Mouse (Mus musculus) right cerebral cortex, postnatal 4 days (tissue): ENCODE measurements around the gene Zfp799.
"Not testable (repeated sequence)": the region's sequence is repeated elsewhere in the genome, so short reads cannot be mapped to it uniquely, and the experiment has no call there.

Source experiments
- DNase-seq: peaks from one replicate; pipeline ENCODE4 v3.0.0-alpha.2; 2022

Gene Zfp799

DNA sequence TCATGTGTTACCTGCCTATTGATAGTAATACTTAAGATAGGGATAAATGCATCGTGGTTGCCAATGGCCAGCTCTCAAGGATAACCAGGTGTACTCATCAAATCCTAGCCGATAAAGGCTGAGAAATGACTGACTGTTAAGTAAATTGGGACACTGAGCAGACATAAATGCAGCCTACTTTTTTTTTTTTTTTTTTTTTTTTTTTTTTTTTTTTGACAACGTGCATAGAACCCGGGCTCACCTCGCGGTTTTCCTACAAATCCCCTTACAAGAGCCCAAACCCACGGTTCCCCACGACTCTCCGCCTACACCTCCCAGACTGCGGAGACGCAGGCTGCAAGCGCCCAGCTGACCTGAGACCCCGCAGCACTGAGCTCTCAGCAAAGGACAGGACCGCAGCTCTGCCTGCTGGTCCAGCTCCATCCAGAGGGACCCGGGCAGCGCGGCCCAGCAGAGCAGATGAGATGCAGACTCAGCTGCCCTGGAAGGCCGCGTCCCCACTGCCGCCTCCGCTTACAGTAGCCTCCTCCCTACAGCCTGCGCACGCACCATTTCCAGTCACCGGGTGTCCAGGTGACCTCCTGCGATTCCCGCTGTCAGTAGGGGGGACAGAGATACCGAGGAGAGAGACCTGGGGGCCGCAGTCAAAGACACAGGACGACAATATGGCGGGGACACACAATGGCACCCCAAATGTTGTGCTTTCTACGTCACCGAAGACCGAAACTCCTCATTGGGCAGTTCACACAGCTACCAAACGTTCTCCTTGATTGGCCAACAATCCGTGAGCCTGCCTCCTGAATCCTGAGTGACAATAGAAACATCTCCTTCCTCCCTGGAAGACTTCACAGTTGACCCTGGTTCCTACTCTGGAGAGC is at the start of gene Zfp799:
TSS of gene Zfp799 (minus strand) at position 722 of the 878 bp plus-strand sequence.
- DNase-seq, result peak; percentile 64

DNA sequence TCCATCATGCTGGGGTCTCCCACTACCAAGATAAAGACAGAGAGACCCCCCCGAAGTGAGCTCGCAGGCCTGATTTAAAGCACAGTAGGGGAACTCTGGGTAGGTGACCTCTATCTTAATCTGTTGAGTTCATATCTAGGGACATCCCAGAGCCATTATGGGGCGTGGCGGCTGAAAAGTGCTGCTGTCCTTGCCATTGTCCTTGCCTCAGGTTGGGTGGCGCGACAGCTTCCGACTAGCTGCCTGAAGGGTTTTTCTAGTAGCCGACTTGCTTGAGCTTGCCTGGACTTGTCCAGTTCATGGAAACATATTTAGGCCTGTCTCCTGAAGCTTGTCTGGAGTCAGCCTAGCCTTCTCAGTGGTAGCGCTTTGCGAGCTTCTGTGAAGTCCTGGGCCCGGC is 48.7 kb upstream of the Zfp799 start:
- DNase-seq, result no peak

DNA sequence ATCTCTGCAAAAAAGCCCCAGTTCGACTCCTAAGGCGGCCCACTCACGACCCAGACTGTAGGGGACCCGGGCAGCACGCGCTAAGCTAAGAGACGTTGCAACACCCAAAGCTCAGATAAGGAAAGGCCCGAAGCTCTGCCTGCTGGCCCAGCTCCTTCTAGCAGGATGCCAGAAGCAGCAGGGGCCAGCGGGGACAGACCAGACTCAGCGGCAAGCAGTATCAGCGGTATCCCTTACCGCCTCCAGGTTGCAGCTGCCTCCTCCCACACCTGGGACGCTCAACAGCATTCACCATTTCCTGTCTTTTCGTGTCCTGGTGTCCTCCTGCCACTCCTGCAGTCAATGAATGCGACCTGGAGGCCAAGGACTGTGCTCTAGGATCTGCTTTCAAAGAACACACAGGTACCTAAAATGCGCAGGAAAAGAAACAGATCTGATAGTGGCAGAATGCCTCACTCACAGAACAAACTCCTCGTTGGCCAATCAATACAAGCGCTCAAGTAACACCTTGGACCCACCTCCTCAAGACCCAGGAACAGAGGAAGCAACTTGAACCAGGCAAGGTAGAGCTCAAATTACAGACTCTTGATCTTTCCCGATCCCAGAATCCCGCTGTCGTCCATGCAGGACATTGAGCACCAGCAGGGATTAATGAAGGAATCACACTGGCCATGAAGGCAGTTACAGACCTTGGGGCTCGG is 47.6 kb upstream of the Zfp799 start:
- DNase-seq, result no peak

DNA sequence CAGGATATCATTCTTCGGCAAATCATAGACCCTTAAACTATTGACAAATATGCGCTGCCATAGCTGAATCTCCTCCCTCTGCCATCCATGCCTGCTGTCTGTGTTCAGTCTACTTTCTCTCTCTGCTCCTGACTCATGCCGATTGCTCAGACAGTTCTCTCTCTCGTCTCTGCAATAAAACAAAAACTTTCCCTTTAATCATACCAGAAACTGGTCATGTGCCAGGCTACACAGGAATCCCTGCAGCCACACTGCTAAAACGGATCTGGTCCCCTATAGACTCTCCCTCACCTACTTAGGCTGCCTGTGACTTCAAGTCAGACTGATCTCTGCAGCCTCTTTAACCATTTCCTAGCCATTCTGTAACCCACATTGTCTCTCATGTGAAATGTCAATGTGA is 42.6 kb upstream of the Zfp799 start:
- no peak for DNase-seq

DNA sequence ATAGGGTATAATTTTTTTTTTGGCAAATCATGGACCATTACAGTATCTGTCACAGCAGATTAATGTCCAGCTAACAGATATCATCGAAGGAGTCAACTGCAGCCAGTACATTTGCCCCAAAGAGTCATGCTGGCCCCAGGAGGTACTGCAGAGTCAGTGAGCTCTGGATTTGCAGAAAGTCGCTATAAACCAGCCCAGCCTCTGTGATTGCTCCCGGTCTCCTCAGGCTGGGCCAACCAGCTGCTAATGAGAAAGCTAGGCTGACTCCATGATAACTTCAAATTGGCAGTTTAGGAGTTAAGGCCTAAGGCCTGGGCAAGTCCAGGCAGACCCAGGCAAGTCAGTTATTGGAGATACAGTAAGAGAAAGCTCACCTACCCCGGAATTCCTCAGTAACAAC is 42.0 kb upstream of the Zfp799 start:
- no peak for DNase-seq

DNA sequence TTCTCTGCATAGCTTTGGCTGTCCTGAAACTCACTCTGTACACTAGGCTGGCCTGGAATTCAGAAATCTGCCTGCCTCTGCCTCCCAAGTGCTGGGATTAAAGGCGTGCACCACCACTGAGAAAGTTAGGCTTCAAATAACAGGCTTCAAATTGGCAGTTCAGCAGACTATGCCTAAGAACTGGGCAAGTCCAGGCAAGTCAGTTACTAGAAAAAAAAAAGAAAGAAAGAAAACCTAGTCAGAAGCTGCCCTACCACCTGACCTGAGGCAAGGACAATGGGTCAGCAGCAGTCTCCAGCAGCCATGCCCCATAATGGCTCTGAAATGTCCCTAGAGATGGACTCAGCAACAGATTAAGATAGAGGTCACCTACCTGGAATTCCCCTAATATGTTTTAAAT is 41.4 kb upstream of the Zfp799 start:
- DNase-seq, result no peak

DNA sequence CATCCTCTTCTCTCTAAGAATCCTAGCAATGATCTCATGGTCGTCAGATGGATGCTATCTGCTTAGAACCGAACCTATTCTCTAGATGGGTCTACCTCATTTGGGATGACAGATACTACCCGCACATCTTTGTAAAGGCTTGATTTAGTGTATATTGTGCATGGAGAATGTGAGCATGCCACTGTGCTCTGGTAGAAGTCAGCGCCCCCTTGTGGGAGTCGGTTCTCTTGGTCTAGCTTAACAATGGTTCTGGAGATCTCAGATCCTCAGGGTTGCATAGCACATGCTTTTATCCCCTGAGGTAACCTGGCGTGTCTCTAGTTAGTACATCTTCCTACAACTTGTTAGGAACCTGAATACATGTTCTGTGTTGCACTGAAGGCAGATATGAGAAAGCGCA is 37.2 kb upstream of the Zfp799 start:
- not testable (repeated sequence) for DNase-seq

DNA sequence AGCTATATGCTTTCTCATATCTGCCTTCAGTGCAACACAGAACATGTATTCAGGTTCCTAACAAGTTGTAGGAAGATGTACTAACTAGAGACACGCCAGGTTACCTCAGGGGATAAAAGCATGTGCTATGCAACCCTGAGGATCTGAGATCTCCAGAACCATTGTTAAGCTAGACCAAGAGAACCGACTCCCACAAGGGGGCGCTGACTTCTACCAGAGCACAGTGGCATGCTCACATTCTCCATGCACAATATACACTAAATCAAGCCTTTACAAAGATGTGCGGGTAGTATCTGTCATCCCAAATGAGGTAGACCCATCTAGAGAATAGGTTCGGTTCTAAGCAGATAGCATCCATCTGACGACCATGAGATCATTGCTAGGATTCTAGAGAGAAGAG is 26.7 kb upstream of the Zfp799 start:
- not testable (repeated sequence) for DNase-seq

DNA sequence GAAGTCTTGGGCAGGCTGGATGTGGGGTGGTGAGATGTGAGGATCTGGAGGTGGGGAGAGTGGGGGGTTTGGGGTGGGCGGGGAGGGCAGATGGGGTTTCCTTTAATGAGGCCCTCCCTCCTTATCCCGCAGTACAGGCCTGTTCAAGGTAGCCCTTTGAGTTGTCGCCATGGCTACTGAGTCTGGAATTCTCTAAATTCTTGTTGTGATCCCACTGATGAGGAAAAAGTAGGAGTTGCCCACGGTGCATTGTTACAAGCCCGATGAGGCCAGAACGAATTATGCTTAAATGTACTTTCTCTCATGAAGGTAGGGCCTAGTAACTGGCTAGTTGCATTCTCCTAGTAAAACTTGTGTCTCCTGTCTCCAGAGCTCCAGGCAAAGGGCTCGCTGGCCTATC is 21.5 kb upstream of the Zfp799 start:
- DNase-seq, result no peak

DNA sequence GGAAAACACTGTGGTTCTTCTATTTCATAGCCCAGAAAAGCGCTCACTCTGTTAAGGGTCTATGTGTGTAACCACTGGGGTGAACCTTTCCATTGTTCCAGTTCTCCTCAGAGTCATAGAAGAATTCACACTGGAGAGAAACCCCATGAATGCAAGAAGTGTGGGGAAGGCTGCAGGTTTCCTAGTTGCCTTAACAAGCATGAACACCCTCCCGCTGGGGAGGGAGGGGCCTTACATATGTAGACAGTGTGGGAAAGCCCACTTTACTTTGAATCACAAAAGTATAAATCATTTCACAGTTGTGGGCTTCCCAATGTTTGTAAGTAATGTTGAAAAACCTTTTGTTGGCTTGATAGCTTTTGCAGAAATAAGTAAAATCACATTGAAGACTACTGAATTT is 11.3 kb upstream of the Zfp799 start:
- DNase-seq, result no peak

DNA sequence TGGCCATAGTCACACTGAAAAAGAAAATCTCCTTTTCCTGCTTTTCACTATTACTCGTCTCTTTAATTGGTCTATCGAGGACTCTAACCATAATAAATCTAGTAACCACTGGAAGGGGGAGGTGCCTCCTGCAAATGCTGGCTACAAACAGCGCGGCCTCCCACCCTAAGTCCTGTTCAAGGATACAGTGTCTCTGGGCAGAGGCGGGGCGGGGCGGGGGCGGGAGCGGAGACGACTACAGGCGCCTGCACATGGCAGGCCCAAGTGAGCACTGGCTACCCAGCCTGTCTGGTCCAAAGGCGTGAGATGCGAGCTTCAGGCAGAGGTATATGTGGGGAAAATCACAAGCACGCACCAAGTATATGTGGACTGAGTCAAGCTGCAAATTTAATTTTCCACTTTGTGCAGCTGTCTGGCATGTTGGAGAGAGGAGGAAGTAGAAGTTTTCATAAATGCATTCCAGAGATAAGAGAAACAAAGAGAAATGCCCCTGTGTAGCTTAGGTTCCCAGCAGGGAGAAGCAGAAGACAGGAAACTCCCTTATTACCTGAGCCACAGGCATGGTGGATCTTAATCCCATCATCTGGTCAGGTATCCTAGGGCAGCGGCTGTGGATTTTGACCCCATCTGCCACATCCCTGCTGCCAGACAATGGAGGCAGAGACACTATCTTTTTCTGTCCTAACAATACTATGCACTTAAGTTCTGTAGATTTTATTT is 9.2 kb upstream of the Zfp799 start:
- DNase-seq, result no peak

DNA sequence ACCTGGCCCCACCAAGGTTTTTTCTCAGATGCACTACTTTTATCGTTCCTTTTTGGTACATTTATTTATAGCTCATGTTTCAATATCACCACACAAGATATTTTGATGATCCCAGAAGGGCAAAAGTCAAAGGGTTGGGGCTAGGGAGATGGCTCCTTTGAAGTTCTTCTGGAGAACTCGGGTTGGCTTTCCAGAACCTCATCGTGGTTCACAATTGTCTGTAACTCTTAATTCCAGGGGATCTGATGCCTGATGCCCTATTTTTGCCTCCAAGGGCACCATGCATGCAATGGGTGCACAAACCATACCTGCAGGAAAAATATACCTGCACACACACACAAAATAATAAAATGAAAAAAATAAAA is 339 bp upstream of the Zfp799 start:
- DNase-seq, result no peak

DNA sequence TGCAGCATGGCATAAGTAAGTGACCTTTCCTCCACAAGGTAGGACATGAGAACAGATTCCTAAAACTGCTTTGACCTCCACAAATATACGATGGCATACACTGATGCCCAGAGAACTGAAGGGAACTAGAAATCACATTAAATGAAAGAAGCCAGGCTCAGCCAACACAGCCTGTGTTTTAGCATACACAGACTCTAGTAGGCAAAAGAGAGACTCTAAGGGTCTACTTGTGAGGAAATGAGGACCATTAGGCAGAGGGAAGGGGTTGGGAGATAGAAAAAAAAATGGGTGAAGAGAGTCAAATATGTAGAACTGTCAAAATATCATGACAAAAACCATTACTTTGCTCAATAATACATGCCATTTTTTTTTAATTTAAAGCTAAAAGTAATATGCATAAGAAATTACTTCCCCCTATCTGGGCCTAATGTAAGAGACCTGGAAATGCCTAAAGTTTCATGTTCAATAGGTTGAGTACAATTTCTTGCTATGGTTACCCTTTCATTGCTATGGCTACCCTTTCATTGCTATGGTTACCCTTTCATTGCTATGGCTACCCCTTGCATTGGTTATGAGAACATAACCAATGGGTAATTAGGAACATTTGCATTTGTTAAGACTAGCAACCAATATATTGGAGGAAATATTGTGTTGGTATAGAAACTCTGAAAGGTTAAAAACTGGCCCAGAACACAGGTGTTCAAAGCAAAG is 13.8 kb downstream of the Zfp799 start:
- no peak for DNase-seq

DNA sequence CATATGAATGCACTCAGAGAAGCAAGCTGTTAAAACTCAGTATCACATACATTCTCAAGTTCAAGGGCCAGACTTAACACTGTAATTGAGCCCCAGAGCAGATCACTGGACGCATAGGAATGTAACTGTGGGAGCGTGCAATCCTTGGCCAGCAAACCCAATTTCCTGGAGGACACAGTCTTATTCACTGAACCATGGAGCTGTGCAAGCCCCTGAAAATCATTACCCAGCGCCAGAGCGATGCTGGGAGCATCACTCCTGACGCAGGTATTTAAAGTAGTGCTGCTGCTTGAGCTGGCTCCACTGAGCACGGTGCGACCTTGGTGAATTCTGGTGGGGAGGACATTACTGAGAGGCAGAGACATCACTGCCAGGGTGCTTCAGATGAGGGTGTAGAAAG is 15.9 kb downstream of the Zfp799 start:
- no peak for DNase-seq

DNA sequence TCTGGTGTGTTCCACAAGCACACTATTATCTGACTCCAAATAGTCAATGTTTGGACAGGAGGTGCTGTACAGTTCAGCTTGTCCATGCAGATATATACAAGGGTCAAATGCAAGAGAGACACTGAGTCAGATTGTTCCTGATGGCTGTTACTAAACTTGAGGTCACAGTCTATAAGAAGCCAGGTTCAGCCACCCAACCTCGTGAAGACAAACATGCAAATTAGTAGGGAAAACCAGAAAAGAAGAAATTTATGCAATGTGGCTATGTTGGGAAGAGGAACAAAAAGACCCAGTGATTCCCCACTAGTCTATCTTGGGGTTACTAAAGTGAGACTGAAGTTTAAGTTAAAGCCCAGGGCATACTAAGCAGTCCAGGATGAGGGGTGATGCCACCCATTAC is 19.4 kb downstream of the Zfp799 start:
- no peak for DNase-seq

DNA sequence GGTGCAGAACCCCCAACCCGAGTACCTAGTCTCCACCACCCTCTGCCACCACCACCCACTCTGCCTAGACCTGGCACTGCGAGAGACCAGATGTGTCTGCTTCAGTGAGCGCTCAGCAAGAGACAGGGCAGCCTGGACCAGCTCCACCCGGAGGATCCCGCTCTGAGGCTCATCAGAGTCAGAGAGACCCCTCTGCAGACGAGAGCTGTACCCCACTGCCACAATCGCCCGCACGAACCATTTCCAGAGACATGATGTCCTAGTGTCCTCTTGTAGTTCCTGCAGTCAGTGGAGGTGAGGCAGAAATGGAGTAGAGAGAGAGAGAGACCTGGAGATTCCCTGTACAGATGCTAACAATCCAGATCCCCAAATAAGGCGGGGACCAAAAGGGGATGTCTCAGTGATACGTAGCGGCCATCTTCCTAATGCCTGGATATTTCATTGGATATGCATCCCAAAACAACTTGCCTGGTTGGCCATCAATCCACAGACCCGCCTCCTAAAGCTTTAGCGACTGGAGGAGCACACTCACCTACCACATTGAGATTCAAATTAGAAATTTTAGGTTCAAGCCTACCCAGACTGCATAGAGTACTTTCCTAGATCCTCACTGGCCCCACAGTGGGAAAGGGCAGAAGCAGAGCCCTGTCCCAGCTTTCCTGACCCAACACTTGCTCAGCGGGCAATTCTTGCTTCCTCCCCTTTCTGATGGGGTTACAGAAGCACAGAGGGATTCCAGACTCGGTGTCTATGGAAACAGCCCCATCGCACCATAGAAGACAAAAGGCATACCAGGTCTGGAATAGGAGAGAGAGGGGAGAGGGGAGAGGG is 20.3 kb downstream of the Zfp799 start, which contains the start of gene Zfp811:
TSS of gene Zfp811 (minus strand) at position 388 of the 831 bp plus-strand sequence.
- peak; percentile 48 for DNase-seq

DNA sequence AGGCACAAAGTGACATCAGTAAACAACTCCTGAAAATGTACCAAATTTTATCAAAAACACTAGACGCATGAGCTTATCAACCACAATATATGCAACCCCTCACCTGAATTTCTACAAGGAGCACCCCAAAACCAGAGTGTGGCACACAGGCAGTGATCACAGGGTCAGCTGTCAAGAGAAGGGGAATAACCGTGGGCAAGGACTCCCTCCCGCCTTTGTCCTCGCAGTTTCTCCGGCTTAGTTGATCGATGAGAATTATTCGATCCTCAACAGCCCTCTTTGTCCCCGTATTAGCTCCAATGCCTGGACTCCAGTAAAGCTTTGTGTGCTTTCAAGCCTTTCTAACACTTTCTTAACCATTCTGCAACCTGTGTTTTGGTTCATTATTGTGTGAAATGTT is 21.1 kb downstream of the Zfp799 start:
- no peak for DNase-seq

DNA sequence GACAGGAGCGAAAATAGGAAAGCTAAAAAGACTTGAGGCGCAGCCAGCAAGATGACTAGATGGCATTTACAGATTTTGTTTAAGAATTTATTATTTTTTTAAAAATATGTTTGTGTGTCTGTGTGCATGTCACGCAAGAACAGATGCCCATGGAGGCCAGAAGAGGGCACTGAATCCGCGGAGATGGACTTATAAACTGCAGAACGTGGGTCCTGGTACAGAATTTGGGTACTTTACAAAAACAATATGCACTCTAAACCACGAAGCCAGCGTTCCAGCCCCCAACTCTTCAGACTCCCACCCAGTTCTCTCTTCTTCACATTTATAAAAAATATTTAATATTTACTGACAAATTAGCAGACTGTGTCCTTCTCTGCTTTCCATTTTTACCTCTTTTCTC is 40.8 kb downstream of the Zfp799 start:
- no peak for DNase-seq

DNA sequence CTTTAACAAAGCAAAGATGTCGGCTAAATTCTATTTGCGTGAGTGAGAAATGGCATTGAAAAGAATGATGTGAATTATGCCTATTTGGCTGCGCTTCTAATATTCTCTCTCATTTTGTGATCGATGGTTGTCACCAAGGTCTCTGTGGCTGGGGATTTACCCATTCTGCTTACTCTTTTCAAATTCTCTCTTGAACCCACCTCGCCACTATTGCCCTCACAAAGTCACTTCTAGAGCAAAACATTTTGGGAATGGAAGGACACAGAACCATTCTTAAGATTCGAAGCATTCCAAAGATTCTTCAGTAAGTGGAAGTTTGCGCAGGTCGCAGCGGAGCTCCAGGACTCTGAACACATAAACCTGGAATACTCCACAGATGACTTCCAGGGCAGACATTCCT is 41.5 kb downstream of the Zfp799 start:
- DNase-seq, result no peak

DNA sequence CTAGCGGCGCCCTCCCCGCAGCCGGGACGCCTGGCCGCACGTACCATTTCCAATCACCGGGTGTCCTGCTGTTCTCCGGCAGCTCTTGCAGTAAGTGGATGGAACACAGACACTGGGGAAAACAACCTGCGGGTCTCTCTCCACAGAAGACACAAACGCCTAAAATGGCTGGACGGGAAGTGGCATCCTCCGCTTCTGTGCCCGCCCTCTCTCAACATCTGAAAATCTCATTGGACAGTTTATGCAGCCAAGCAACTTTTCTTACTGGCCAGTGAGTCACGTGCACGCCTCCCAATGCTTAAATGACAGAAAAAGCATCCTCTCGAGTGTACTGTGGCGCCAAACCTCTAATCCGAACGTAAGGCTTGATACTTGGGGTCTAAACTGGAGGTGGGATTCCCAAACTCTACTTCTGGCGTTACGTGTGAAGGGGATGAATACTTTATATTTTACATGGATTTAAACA is 41.9 kb downstream of the Zfp799 start, which contains the start of gene Zfp871:
TSS of gene Zfp871 (minus strand) at position 194 of the 466 bp plus-strand sequence.
- DNase-seq, result peak; percentile 71

DNA sequence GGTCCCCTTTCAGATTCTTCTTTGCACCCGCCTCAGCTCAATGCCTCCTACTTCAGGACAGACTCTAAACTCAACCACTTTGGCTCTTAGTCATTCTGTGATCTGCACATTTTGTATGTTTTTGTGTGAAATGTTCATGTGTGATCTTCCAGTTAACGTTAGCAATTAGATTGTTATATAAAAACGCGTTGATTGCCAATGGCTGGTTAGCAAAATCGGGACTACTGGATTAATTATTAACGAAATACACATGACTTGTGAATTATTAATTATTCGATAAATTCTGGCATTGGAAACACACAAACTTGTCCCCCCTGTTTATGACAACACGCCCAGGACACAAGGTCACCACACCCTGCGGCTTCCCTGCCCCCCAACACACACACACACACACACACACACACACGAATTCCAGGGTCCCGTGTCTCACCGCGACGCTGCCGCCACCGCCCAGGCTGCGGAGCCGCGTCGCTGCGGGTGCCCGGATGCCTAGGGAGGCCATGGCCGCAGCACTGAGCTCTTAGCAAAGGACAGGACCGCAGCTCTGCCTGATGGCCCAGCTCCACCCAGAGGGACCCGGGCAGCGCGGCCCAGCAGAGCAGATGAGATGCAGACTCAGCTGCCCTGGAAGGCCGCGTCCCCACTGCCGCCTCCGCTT is 42.5 kb downstream of the Zfp799 start:
- DNase-seq, result no peak
